Mouse (Mus musculus) stomach, postnatal 0 days (tissue): ENCODE data around the gene Galnt9.

Experiments used
- CTCF ChIP-seq: IDR thresholded peaks from 2 replicates; pipeline ENCODE4 v1.5.1; 2016; ENCODE audit warnings: antibody characterized with exemption, low read depth, mild to moderate bottlenecking, moderate library complexity
- EP300 ChIP-seq: optimal IDR thresholded peaks from 2 replicates; pipeline ENCODE3; 2016; ENCODE audit warnings: antibody characterized with exemption

DNA sequence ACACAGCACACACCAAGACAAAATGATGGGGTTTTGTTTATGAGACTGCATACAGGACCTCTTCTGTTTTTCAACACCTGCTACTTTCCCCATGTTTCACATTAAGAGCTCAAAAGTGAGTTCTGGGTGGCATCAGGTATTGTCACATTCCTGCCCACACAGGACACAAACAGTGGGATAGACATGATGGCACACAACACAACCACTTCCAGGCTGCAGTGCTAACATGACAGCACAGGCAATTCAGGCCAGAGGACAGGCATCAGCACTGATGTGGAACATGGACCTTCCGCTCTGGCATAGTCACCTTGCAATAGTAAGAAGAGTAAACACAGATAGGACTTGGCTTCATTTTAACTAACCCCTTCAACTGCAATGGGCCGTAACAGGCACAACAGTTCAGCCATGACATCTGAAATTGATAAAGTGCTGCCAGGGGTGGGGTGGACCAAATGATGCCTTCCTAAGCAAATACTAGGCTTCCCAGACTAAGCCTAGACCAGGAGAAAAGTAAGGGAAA is 120.7 kb downstream of the Galnt9 start:
- no peak for TF ChIP-seq CTCF
- TF ChIP-seq EP300 = no peak
